Mouse (Mus musculus): ENCODE data around the gene Slc3a1. TPM values are rescaled to one million over a fixed set of nuclear protein-coding genes. Genes with fewer than 3 reads are reported as not detected.

The Slc3a1 gene
- polyA plus RNA-seq (2012; rRNA removed), result 1.4 and 1.9 TPM in 2 replicates

DNA sequence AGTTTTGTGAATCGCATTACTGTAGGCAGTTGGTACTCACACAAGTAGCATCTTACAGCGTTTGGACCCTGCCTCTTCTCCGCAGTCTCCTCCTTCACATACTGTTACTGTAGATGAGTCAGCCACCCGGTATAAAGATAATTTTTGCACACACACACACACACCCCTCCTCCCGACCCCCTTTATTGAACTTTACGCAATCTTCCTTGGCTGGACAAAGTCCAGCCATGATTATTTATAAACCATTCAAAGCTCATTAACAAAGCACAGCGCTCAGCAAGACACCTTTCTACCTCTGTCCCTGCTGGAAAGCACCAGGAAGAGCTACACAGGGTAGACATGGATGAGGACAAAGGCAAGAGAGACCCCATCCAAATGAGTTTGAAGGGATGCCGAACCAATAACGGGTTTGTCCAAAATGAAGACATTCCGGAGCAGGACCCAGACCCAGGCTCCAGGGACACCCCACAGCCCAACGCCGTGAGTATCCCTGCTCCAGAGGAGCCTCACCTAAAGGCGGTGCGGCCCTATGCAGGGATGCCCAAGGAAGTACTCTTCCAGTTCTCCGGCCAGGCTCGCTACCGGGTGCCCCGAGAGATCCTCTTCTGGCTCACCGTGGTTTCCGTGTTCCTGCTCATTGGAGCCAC is at the start of gene Slc3a1:
Gene Slc3a1, plus strand, starts transcription at position 284 of the 647 bp plus-strand sequence.

DNA sequence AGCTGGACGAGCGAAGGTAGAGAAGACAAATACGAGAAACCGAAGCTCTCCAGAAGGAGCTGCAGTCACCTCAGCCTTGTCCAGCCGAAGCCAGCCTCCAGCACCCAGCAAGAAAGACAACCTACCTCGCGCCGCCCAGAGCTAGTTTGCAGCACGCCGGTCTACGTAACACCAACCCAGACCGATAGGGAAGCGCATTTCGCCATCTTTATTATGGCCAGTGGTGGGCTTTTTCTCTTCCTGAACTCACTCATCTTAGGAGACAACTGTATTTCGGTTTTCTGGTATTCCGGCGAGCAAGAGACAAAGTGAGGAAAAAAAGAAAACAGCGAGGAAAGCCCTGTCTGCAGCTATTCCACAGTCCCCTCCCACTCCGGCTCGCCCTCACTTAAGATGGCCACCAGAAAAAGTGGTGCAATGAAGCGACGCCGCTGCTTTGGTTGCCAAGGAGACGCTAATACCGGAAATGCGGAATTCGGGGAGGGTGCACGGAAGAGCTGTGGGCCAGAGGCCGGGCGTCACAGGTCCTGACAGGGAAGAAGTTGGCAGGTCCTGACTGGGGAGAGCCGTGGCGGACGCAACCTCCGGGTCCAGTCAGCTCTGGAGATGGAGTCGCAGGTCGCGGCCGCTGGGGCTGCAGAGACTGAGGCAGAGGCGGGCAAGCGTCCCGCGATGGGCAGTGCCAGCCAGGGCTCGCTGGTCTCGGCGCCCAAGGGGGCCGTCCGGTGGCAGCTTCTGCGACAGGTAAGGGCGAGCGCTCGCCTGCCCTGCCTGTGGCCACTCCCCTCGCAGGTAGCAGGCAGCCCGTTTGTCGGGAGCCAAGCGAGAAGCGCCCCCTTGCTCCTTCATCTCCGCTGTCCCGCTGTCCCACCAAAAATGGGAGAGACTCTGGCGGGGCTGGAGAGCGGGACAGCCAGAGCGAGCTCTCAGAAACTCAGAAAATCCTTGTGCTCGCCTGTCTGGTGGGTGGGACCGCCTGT is 62.2 kb downstream of the Slc3a1 start, which contains the start of the genes Prepl and Camkmt:
Gene Prepl, minus strand, starts transcription at position 122 of the 980 bp plus-strand sequence.
Gene Camkmt, plus strand, starts transcription at position 433 of the 980 bp plus-strand sequence.

Other genes with a start within 250 kb of the Slc3a1 start
- gene Lrpprc, start 237.6 kb upstream of the Slc3a1 start, polyA plus RNA-seq (2012; rRNA removed), result 23.9 and 25.3 TPM in 2 replicates
- 82.1 and 84.1 TPM in 2 replicates for gene Ppm1b, start 71.6 kb upstream of the Slc3a1 start, polyA plus RNA-seq (2012; rRNA removed)
- gene Prepl, start 61.9 kb downstream of the Slc3a1 start, polyA plus RNA-seq (2012; rRNA removed), result 90.6 and 93.2 TPM in 2 replicates
- 6.5 and 6.9 TPM in 2 replicates for gene Camkmt, start 62.2 kb downstream of the Slc3a1 start, polyA plus RNA-seq (2012; rRNA removed)

All from central nervous system, embryonic 14 days (tissue).